Mouse (Mus musculus) hindbrain, embryonic 16.5 days (tissue): ENCODE results near the gene Kcnk10. TPM values are rescaled to one million over a fixed set of nuclear protein-coding genes. Genes with fewer than 3 reads are reported as not detected.

Experiments
- ATAC-seq: fragments of 200-750 bp; cut with Nextera tagmentation; 2 replicates; pipeline ENCODE4 v1.8.0; 2017; ENCODE audit warnings: moderate TSS enrichment, moderate library complexity
- H3K27ac ChIP-seq: fragments of 300-500 bp; sonication (generic); 2 replicates; pipeline ENCODE4 v1.5.1; 2014; ENCODE audit warnings: low read depth, mild to moderate bottlenecking, control low read depth, low read length, moderate library complexity
- H3K27me3 ChIP-seq: fragments of 300-500 bp; sonication (generic); replicated peaks from 2 replicates; pipeline ENCODE4 v1.6.1; 2014; ENCODE audit warnings: low read length; ENCODE audit not compliant: control insufficient read depth, insufficient read depth
- H3K36me3 ChIP-seq: fragments of 300-500 bp; sonication (generic); 2 replicates; pipeline ENCODE4 v1.6.1; 2014; ENCODE audit warnings: mild to moderate bottlenecking, low read length, moderate library complexity, mixed read lengths; ENCODE audit not compliant: control insufficient read depth, insufficient read depth
- H3K4me1 ChIP-seq: fragments of 300-500 bp; sonication (generic); 2 replicates; pipeline ENCODE4 v1.6.1; 2014; ENCODE audit warnings: low read depth, low read length; ENCODE audit not compliant: control insufficient read depth, insufficient read depth
- H3K4me2 ChIP-seq: fragments of 300-500 bp; sonication (generic); 2 replicates; pipeline ENCODE4 v1.6.1; 2014; ENCODE audit warnings: mild to moderate bottlenecking, low read length, control low read depth, moderate library complexity
- H3K4me3 ChIP-seq: fragments of 300-500 bp; sonication (generic); 2 replicates; pipeline ENCODE4 v1.5.1; 2014; ENCODE audit warnings: mild to moderate bottlenecking, low read length, control low read depth, moderate library complexity
- H3K9ac ChIP-seq: fragments of 300-500 bp; sonication (generic); 2 replicates; pipeline ENCODE4 v1.6.1; 2014; ENCODE audit warnings: low read depth, mild to moderate bottlenecking, control low read depth, low read length, moderate library complexity
- H3K9me3 ChIP-seq: fragments of 300-500 bp; sonication (generic); 2 replicates; pipeline ENCODE4 v1.6.1; 2014; ENCODE audit warnings: mild to moderate bottlenecking, low read length, moderate library complexity; ENCODE audit not compliant: control insufficient read depth
- WGBS: fragments of 180-500 bp; shearing (Covaris S2); extraction: QIAGEN DNeasy Blood & Tissue Kit; methylation state at CpG from one replicate; pipeline ENCODE4 v1.1.7; 2014; 5-methylcytosine and 5-hydroxymethylcytosine counted together
- polyA plus RNA-seq: library from polyadenylated mRNA; unstranded; fragments of >200 nt; fragmentation: Nextera tagmentation; extraction: Ambion mirVana; gene quantifications from 2 replicates; pipeline ENCODE4 v1.2.1, GENCODE M21; 2015

Kcnk10 gene
- polyA plus RNA-seq, 1 experiment from 2014 or later: 35.0 TPM

DNA sequence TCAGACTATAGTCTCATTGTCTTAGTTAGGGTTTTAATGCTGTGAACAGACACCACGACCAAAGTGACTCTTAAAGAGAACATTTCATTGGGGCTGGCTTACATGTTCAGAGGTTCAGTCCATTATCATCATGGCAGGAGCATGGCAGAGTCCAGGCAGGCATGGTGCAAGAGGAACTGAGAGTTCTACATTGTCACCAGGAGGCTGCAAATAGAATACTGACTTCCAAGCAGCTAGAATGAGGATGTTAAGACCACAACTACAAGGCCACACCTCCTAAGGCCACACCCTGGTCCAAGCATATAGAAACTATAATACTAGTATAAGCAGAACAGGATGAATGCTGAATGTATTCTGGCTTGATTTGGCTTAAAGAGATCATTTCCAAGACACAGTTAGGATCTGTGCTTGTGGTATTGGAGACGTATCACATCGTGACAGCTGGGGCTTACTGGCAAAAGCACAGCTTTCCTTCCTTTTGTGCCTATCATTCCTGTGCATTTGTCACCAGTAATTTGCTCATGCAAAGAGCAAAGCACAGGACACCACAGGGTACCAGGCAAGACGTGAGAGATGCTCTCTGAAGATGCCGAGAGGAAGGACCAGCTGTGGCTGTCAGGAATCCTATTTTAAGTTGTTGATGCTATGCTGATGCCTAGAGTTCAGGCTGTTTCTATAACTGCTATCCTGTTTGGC, 28.6 kb upstream of the Kcnk10 start:
- Histone ChIP-seq H3K9me3 (no peaks in the 10 kb centered on the region), H3K4me1 (no peaks in the 10 kb centered on the region), H3K27me3 (no peaks in the 10 kb centered on the region), H3K4me3 (no peak overlapping the region), H3K9ac (no peak overlapping the region), H3K4me2 (no peak overlapping the region), H3K36me3 (no peaks in the 10 kb centered on the region), H3K27ac (no peak overlapping the region)
- no peak for ATAC-seq
- WGBS: 62% methylated on average over 5 of the region's 5 CpGs

DNA sequence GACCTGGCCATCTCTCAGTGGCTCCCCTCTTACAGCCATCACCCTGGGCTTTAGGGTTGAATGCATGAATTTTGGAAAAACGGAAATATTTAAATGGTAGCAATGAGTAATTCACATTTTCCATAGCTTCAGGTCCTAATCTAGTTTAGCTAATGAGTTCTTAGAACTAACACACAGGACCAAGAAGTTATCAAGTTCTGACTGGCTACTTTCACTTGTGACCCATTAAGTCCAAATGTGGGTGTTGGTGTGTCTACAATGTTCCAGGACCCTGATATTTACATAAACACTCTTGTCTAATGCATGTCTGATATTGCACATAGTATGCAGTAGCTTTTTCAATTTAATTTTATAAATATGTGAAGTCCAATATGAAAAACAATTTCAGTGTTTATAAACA, 27.2 kb upstream of the Kcnk10 start:
- no peak for ATAC-seq
- Histone ChIP-seq H3K4me1 (no peaks in the 10 kb centered on the region), H3K36me3 (no peaks in the 10 kb centered on the region), H3K9me3 (no peaks in the 10 kb centered on the region), H3K27me3 (no peaks in the 10 kb centered on the region), H3K9ac (no peak overlapping the region), H3K27ac (no peak overlapping the region), H3K4me3 (no peak overlapping the region), H3K4me2 (no peak overlapping the region)
- 91% methylated on average over 1 of the region's 1 CpGs for WGBS

DNA sequence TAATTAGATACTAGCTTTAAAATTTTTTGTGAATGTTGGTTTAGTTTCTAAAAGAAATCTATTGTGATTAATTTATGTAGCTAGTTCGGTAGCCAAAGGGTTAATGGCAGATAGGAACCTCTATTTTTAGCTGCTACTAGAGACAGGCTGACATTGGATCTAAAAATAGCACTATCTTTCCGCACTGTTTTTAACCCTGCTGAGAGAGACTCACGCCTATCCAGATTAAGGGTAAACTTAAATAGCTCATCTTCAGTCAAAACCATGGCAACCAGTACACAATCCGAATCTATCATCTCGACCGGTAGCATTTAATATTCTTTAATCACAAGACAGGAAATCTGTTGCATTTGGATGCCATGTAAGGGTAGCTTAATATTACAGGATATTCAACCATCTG, 24.0 kb upstream of the Kcnk10 start:
- Histone ChIP-seq H3K9me3 (no peaks in the 10 kb centered on the region), H3K4me2 (no peak overlapping the region), H3K4me1 (no peaks in the 10 kb centered on the region), H3K36me3 (no peaks in the 10 kb centered on the region), H3K9ac (no peak overlapping the region), H3K4me3 (no peak overlapping the region), H3K27me3 (no peaks in the 10 kb centered on the region), H3K27ac (no peak overlapping the region)
- WGBS: 39% methylated on average over 6 of the region's 6 CpGs
- ATAC-seq: no peak

DNA sequence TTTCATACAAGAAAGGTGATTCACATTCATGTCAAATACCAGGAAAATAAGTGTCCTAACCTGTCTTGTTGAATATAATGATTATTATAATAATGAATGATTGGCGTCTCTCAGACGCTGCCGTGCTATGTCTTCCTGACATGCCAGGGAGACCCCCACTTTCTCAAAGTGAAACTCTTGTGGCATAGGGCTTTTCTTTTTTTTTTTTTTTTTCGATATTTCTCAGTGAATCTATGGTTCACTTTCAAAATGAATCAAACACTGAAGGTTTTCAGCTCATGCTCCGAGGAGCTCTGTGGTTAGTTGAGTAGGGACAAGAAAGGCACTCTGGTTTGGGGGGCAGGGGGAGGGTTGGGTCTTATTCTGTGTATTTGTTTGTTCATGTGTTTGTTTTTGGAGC, 22.8 kb upstream of the Kcnk10 start:
- H3K27me3 ChIP-seq: no peaks in the 10 kb centered on the region
- no peak overlapping the region for H3K4me3 ChIP-seq
- no peak overlapping the region for H3K27ac ChIP-seq
- ATAC-seq: no peak
- no peaks in the 10 kb centered on the region for H3K36me3 ChIP-seq
- no peaks in the 10 kb centered on the region for H3K4me1 ChIP-seq
- no peak overlapping the region for H3K9ac ChIP-seq
- 80% methylated on average over 5 of the region's 5 CpGs for WGBS
- no peak overlapping the region for H3K4me2 ChIP-seq
- 0 out of 2 replicates have a peak, but pooled peaks cover 2% of the 10 kb centered on the region for H3K9me3 ChIP-seq

- no peaks in the 10 kb centered on the region for H3K36me3 ChIP-seq
- H3K4me2 ChIP-seq: no peak overlapping the region
- WGBS: 89% methylated on average over 2 of the region's 2 CpGs
- H3K9ac ChIP-seq: no peak overlapping the region
- no peak for ATAC-seq
- no peak overlapping the region for H3K27ac ChIP-seq
- no peak overlapping the region for H3K4me3 ChIP-seq
- no peaks in the 10 kb centered on the region for H3K4me1 ChIP-seq
- H3K9me3 ChIP-seq: peaks cover 2% of the 10 kb centered on the region; the same call in 1 of the 2 replicates
- no peaks in the 10 kb centered on the region for H3K27me3 ChIP-seq
Measured at GRCm38 (mm10) chr12:98591016-98591415, 12.9 kb upstream of the Kcnk10 start.

GRCm38 (mm10) chr12:98588573-98588972, 10.5 kb upstream of the Kcnk10 start:
- H3K36me3 ChIP-seq: no peaks in the 10 kb centered on the region
- WGBS: 73% methylated on average over 6 of the region's 6 CpGs
- no peaks in the 10 kb centered on the region for H3K4me1 ChIP-seq
- H3K9me3 ChIP-seq: peaks cover 2% of the 10 kb centered on the region; the same call in 1 of the 2 replicates
- no peak overlapping the region for H3K9ac ChIP-seq
- ATAC-seq: no peak
- no peak overlapping the region for H3K4me2 ChIP-seq
- no peak overlapping the region for H3K27ac ChIP-seq
- H3K27me3 ChIP-seq: no peaks in the 10 kb centered on the region
- H3K4me3 ChIP-seq: no peak overlapping the region

GRCm38 (mm10) chr12:98585302-98585701, 7.2 kb upstream of the Kcnk10 start:
- Histone ChIP-seq H3K9ac (no peak overlapping the region), H3K27me3 (no peaks in the 10 kb centered on the region), H3K4me1 (no peaks in the 10 kb centered on the region), H3K4me3 (no peak overlapping the region), H3K4me2 (no peak overlapping the region), H3K36me3 (no peaks in the 10 kb centered on the region), H3K27ac (no peak overlapping the region), H3K9me3 (no peaks in the 10 kb centered on the region)
- 41% methylated on average over 3 of the region's 3 CpGs for WGBS
- ATAC-seq: no peak

GRCm38 (mm10) chr12:98575942-98576550, 2.1 kb downstream of the Kcnk10 start:
- Histone ChIP-seq H3K9ac (no peak overlapping the region), H3K4me1 (peaks cover 23% of the 10 kb centered on the region), H3K4me3 (peak overlapping the region; percentile 5; the same call in 1 of the 2 replicates), H3K27me3 (no peaks in the 10 kb centered on the region), H3K4me2 (peak overlapping the region; percentile 79), H3K27ac (no peak overlapping the region), H3K9me3 (no peaks in the 10 kb centered on the region), H3K36me3 (no peaks in the 10 kb centered on the region)
- no peak for ATAC-seq
- WGBS: 62% methylated on average over 8 of the region's 8 CpGs

- Histone ChIP-seq H3K27ac (peak overlapping the region; percentile 98), H3K4me1 (peaks cover 27% of the 10 kb centered on the region), H3K9me3 (no peaks in the 10 kb centered on the region), H3K27me3 (no peaks in the 10 kb centered on the region), H3K4me2 (peak overlapping the region; percentile 79), H3K9ac (peak overlapping the region; percentile 85), H3K36me3 (no peaks in the 10 kb centered on the region), H3K4me3 (peak overlapping the region; percentile 64)
- ATAC-seq: no peak; the same call in 1 of the 2 replicates
- 5% methylated on average over 17 of the region's 17 CpGs for WGBS
Measured at GRCm38 (mm10) chr12:98575195-98575887, 2.8 kb downstream of the Kcnk10 start.
